Mouse (Mus musculus): ENCODE measurements at regions not wholly inside any gene's neighbourhood (a gene's known extent, or its start where the extent isn't known, plus 50 kb on each side); places are given as distances from the start of the nearest gene placed in this dataset.
"Not testable (repeated sequence)": the region's sequence is repeated elsewhere in the genome, so short reads cannot be mapped to it uniquely, and the experiment has no call there.

GRCm38 (mm10) chr5:52008942-52009341 is 181.4 kb downstream of the Dhx15 start:
- DNase-seq, result no peak

GRCm38 (mm10) chr5:52006843-52007242 is 183.5 kb downstream of the Dhx15 start:
- no peak for DNase-seq

- no peak for DNase-seq
Observed at GRCm38 (mm10) chr5:51990847-51991610, 199.3 kb downstream of the Dhx15 start.

- DNase-seq, result no peak
Observed at GRCm38 (mm10) chr5:51989396-51989795, 200.9 kb downstream of the Dhx15 start.

- DNase-seq, result no peak
Observed at GRCm38 (mm10) chr5:51988913-51989312, 201.4 kb downstream of the Dhx15 start.

GRCm38 (mm10) chr5:51984966-51985365 is 205.3 kb downstream of the Dhx15 start:
- DNase-seq, result no peak

- DNase-seq, result no peak
Observed at GRCm38 (mm10) chr5:51982780-51983179, 207.5 kb downstream of the Dhx15 start.

GRCm38 (mm10) chr5:51980901-51981300 is 209.4 kb downstream of the Dhx15 start:
- DNase-seq, result no peak

- DNase-seq, result no peak
Observed at GRCm38 (mm10) chr5:51952499-51952898, 237.8 kb downstream of the Dhx15 start.

- no peak for DNase-seq
Observed at GRCm38 (mm10) chr5:51949996-51950395, 240.3 kb downstream of the Dhx15 start.

GRCm38 (mm10) chr5:51946062-51946461 is 244.3 kb downstream of the Dhx15 start:
- no peak for DNase-seq

- not testable (repeated sequence) for DNase-seq
Observed at GRCm38 (mm10) chr5:51941925-51942291, 248.4 kb downstream of the Dhx15 start.

GRCm38 (mm10) chr5:51941255-51941924 is 248.9 kb downstream of the Dhx15 start:
- peak in 1 of 2 experiments; percentile 2 for DNase-seq

GRCm38 (mm10) chr5:51938845-51939244 is 251.5 kb downstream of the Dhx15 start:
- DNase-seq, result no peak

GRCm38 (mm10) chr5:51937320-51937719 is 253.0 kb downstream of the Dhx15 start:
- DNase-seq, result no peak

- DNase-seq, result no peak
Observed at GRCm38 (mm10) chr5:51935391-51936354, 254.6 kb downstream of the Dhx15 start.

GRCm38 (mm10) chr5:51934910-51935309 is 255.4 kb downstream of the Dhx15 start:
- DNase-seq, result no peak

GRCm38 (mm10) chr5:51933331-51933730 is 257.0 kb downstream of the Dhx15 start:
- DNase-seq, result no peak

- no peak for DNase-seq
Observed at GRCm38 (mm10) chr5:51930416-51930815, 259.9 kb downstream of the Dhx15 start.

- no peak for DNase-seq
Observed at GRCm38 (mm10) chr5:51928801-51929200, 261.5 kb downstream of the Dhx15 start.

GRCm38 (mm10) chr5:51923417-51923816 is 266.9 kb downstream of the Dhx15 start:
- no peak for DNase-seq

- DNase-seq, result no peak
Observed at GRCm38 (mm10) chr5:51922973-51923372, 267.3 kb downstream of the Dhx15 start.

- DNase-seq, result no peak
Observed at GRCm38 (mm10) chr5:51922494-51922893, 267.8 kb downstream of the Dhx15 start.
